Mouse (Mus musculus): Measurements from ENCODE around the gene Arhgap45. TPM values are rescaled to one million over a fixed set of nuclear protein-coding genes. Genes with fewer than 3 reads are reported as not detected.

Gene Arhgap45
- polyA plus RNA-seq (2017; shearing (Covaris generic)), result 1,026 TPM

GRCm38 (mm10) chr10:80016511-80016910, at the start of gene Arhgap45:
Gene Arhgap45, plus strand, starts transcription at chr10:80016653.

GRCm38 (mm10) chr10:79970415-79971182, 45.9 kb upstream of the Arhgap45 start, which contains the start of gene Grin3b:
Gene Grin3b, plus strand, starts transcription at chr10:79970715.

GRCm38 (mm10) chr10:79984195-79984816, 32.1 kb upstream of the Arhgap45 start, which contains the start of gene Tmem259:
Gene Tmem259, minus strand, starts transcription at chr10:79984330.

GRCm38 (mm10) chr10:79988506-79989271, 27.8 kb upstream of the Arhgap45 start, which contains the start of gene Cnn2:
Gene Cnn2, plus strand, starts transcription at chr10:79988584.

GRCm38 (mm10) chr10:79996272-79997033, 20.0 kb upstream of the Arhgap45 start, which contains the start of gene Abca7:
Gene Abca7, plus strand, starts transcription at chr10:79996494.

GRCm38 (mm10) chr10:80039559-80039979, 23.1 kb downstream of the Arhgap45 start, which contains the start of gene Polr2e:
Gene Polr2e, minus strand, starts transcription at chr10:80039795.

GRCm38 (mm10) chr10:80047041-80047565, 30.6 kb downstream of the Arhgap45 start, which contains the start of gene Gpx4:
Gene Gpx4, plus strand, starts transcription at chr10:80047166.

Other genes with a start within 250 kb of the Arhgap45 start
- gene Rnf126, start 249.7 kb upstream of the Arhgap45 start, polyA plus RNA-seq (2017; shearing (Covaris generic)), result 59.0 TPM
- gene Fstl3, start 239.4 kb upstream of the Arhgap45 start, polyA plus RNA-seq (2017; shearing (Covaris generic)), result 0.52 TPM
- not detected for gene Prss57, start 225.7 kb upstream of the Arhgap45 start, polyA plus RNA-seq (2017; shearing (Covaris generic))
- gene Palm, start 223.1 kb upstream of the Arhgap45 start, polyA plus RNA-seq (2017; shearing (Covaris generic)), result 1.4 TPM
- not detected for gene Misp, start 195.7 kb upstream of the Arhgap45 start, polyA plus RNA-seq (2017; shearing (Covaris generic))
- gene Ptbp1, start 162.2 kb upstream of the Arhgap45 start, polyA plus RNA-seq (2017; shearing (Covaris generic)), result 654 TPM
- gene Prtn3, start 142.2 kb upstream of the Arhgap45 start, polyA plus RNA-seq (2017; shearing (Covaris generic)), result not detected
- 12.7 TPM for gene Plppr3, start 142.0 kb upstream of the Arhgap45 start, polyA plus RNA-seq (2017; shearing (Covaris generic))
- not detected for gene Elane, start 130.4 kb upstream of the Arhgap45 start, polyA plus RNA-seq (2017; shearing (Covaris generic))
- gene Cfd, start 125.8 kb upstream of the Arhgap45 start, polyA plus RNA-seq (2017; shearing (Covaris generic)), result not detected
- gene Med16, start 107.7 kb upstream of the Arhgap45 start, polyA plus RNA-seq (2017; shearing (Covaris generic)), result 36.7 TPM
- 16.0 TPM for gene Gm26602, start 105.8 kb upstream of the Arhgap45 start, polyA plus RNA-seq (2017; shearing (Covaris generic))
- 0.34 TPM for gene Kiss1r, start 99.7 kb upstream of the Arhgap45 start, polyA plus RNA-seq (2017; shearing (Covaris generic))
- 135 TPM for gene R3hdm4, start 95.4 kb upstream of the Arhgap45 start, polyA plus RNA-seq (2017; shearing (Covaris generic))
- gene Arid3a, start 89.6 kb upstream of the Arhgap45 start, polyA plus RNA-seq (2017; shearing (Covaris generic)), result 4.1 TPM
- 75.5 TPM for gene Wdr18, start 56.5 kb upstream of the Arhgap45 start, polyA plus RNA-seq (2017; shearing (Covaris generic))
- not detected for gene Grin3b, start 45.9 kb upstream of the Arhgap45 start, polyA plus RNA-seq (2017; shearing (Covaris generic))
- gene Tmem259, start 32.3 kb upstream of the Arhgap45 start, polyA plus RNA-seq (2017; shearing (Covaris generic)), result 31.5 TPM
- 595 TPM for gene Cnn2, start 28.1 kb upstream of the Arhgap45 start, polyA plus RNA-seq (2017; shearing (Covaris generic))
- gene Abca7, start 20.2 kb upstream of the Arhgap45 start, polyA plus RNA-seq (2017; shearing (Covaris generic)), result 64.3 TPM
- 108 TPM for gene Polr2e, start 23.1 kb downstream of the Arhgap45 start, polyA plus RNA-seq (2017; shearing (Covaris generic))
- gene Gpx4, start 30.5 kb downstream of the Arhgap45 start, polyA plus RNA-seq (2017; shearing (Covaris generic)), result 302 TPM
- gene Sbno2, start 88.9 kb downstream of the Arhgap45 start, polyA plus RNA-seq (2017; shearing (Covaris generic)), result 74.3 TPM
- gene Stk11, start 99.2 kb downstream of the Arhgap45 start, polyA plus RNA-seq (2017; shearing (Covaris generic)), result 60.7 TPM
- gene Atp5d, start 122.0 kb downstream of the Arhgap45 start, polyA plus RNA-seq (2017; shearing (Covaris generic)), result 311 TPM
- gene Cbarp, start 124.2 kb downstream of the Arhgap45 start, polyA plus RNA-seq (2017; shearing (Covaris generic)), result 7.2 TPM
- 2.8 TPM for gene Midn, start 131.6 kb downstream of the Arhgap45 start, polyA plus RNA-seq (2017; shearing (Covaris generic))
- 325 TPM for gene Cirbp, start 149.3 kb downstream of the Arhgap45 start, polyA plus RNA-seq (2017; shearing (Covaris generic))
- gene 1600002K03Rik, start 156.3 kb downstream of the Arhgap45 start, polyA plus RNA-seq (2017; shearing (Covaris generic)), result 19.5 TPM
- 0.32 TPM for gene Efna2, start 162.8 kb downstream of the Arhgap45 start, polyA plus RNA-seq (2017; shearing (Covaris generic))
- gene Mum1, start 209.8 kb downstream of the Arhgap45 start, polyA plus RNA-seq (2017; shearing (Covaris generic)), result 106 TPM
- gene Ndufs7, start 232.5 kb downstream of the Arhgap45 start, polyA plus RNA-seq (2017; shearing (Covaris generic)), result 171 TPM
- not detected for gene Gamt, start 244.4 kb downstream of the Arhgap45 start, polyA plus RNA-seq (2017; shearing (Covaris generic))
- 91.1 TPM for gene Dazap1, start 244.8 kb downstream of the Arhgap45 start, polyA plus RNA-seq (2017; shearing (Covaris generic))